Mouse (Mus musculus) limb, embryonic 13.5 days (tissue): ENCODE measurements at regions not wholly inside any gene's neighbourhood (a gene's known extent, or its start where the extent isn't known, plus 50 kb on each side); places are given as distances from the start of the nearest gene placed in this dataset.
A peak's percentile ranks its signal among the peaks of the same experiment; 100 is the strongest.

ENCODE experiments used
- ATAC-seq: fragments of 200-750 bp; cut with Nextera tagmentation; 2 replicates; pipeline ENCODE4 v1.8.0; 2017; ENCODE audit warnings: low read depth, moderate number of reproducible peaks, moderate TSS enrichment; ENCODE audit not compliant: low FRiP score
- H3K27ac ChIP-seq: fragments of 300-500 bp; sonication (generic); 2 replicates; pipeline ENCODE4 v1.5.1; 2015; ENCODE audit warnings: inconsistent platforms, mild to moderate bottlenecking, moderate library complexity
- H3K27me3 ChIP-seq: fragments of 300-500 bp; sonication (generic); 2 replicates; pipeline ENCODE4 v1.6.1; 2015; ENCODE audit warnings: mild to moderate bottlenecking, inconsistent platforms
- H3K36me3 ChIP-seq: fragments of 300-500 bp; sonication (generic); 2 replicates; pipeline ENCODE4 v1.6.1; 2015; ENCODE audit warnings: inconsistent platforms, mild to moderate bottlenecking, moderate library complexity
- H3K4me1 ChIP-seq: fragments of 300-500 bp; sonication (generic); 2 replicates; pipeline ENCODE4 v1.6.1; 2015; ENCODE audit warnings: inconsistent platforms
- H3K4me2 ChIP-seq: fragments of 300-500 bp; sonication (generic); replicated peaks from 2 replicates; pipeline ENCODE4 v1.6.1; 2015; ENCODE audit warnings: inconsistent platforms, mild to moderate bottlenecking, moderate library complexity
- H3K4me3 ChIP-seq: fragments of 300-500 bp; sonication (generic); 2 replicates; pipeline ENCODE4 v1.5.1; 2015; ENCODE audit warnings: moderate library complexity, mild to moderate bottlenecking, inconsistent platforms
- H3K9ac ChIP-seq: fragments of 300-500 bp; sonication (generic); 2 replicates; pipeline ENCODE4 v1.6.1; 2015; ENCODE audit warnings: mild to moderate bottlenecking, inconsistent platforms
- H3K9me3 ChIP-seq: fragments of 300-500 bp; sonication (generic); 2 replicates; pipeline ENCODE4 v1.6.1; 2016; ENCODE audit warnings: inconsistent platforms
- WGBS: fragments of 180-500 bp; shearing (Covaris S2); methylation state at CpG from one replicate; pipeline ENCODE4 v1.1.7; 2015; 5-methylcytosine and 5-hydroxymethylcytosine counted together

GRCm38 (mm10) chr5:64625841-64626298 is 177.3 kb upstream of the Klf3 start:
- Histone ChIP-seq H3K9ac (no peak overlapping the region), H3K4me1 (peaks cover 36% of the 10 kb centered on the region), H3K27me3 (no peaks in the 10 kb centered on the region), H3K36me3 (no peaks in the 10 kb centered on the region), H3K27ac (no peak overlapping the region; the same call in 1 of the 2 replicates), H3K4me3 (no peak overlapping the region), H3K9me3 (no peaks in the 10 kb centered on the region), H3K4me2 (no peak overlapping the region)
- WGBS = 31% methylated on average over 6 of the region's 6 CpGs
- no peak for ATAC-seq

DNA sequence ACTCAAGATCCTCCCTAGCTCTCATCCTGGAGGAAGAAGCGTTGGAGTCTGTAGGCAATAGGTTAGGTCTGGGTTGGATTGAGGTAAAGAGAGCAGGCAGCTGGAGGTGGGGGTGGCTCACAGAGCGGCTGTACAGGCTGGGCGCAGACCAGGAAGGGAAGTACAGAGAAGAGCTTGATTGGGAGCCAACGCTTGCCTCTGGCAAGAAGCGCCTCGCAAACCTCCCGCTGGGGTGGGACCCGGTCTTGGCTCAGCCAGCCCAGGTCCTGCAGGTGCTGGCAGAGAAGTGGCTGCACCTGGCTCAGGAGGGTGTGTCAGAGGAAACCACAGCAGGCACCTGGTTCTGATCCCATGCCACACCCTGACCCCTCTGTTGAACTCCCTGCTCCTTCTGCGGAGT is 176.8 kb upstream of the Klf3 start:
- ATAC-seq = peak; percentile 48; the same call in 1 of the 2 replicates
- Histone ChIP-seq H3K27ac (no peak overlapping the region; the same call in 1 of the 2 replicates), H3K27me3 (no peaks in the 10 kb centered on the region), H3K4me3 (no peak overlapping the region), H3K36me3 (no peaks in the 10 kb centered on the region), H3K4me1 (peaks cover 36% of the 10 kb centered on the region), H3K9me3 (no peaks in the 10 kb centered on the region), H3K9ac (no peak overlapping the region), H3K4me2 (0 out of 2 replicates have a peak overlapping the region, but pooled peaks have one; percentile 25)
- WGBS = 24% methylated on average over 9 of the region's 9 CpGs

- Histone ChIP-seq H3K4me1 (peaks cover 12% of the 10 kb centered on the region), H3K9ac (no peak overlapping the region), H3K9me3 (no peaks in the 10 kb centered on the region), H3K4me2 (no peak overlapping the region), H3K4me3 (no peak overlapping the region), H3K27ac (no peak overlapping the region), H3K27me3 (no peaks in the 10 kb centered on the region), H3K36me3 (no peaks in the 10 kb centered on the region)
- 88% methylated on average over 2 of the region's 2 CpGs for WGBS
- 0 out of 2 replicates have a peak, but pooled peaks have one; percentile 34 for ATAC-seq
Observed at GRCm38 (mm10) chr5:64630582-64630981, 172.6 kb upstream of the Klf3 start.

DNA sequence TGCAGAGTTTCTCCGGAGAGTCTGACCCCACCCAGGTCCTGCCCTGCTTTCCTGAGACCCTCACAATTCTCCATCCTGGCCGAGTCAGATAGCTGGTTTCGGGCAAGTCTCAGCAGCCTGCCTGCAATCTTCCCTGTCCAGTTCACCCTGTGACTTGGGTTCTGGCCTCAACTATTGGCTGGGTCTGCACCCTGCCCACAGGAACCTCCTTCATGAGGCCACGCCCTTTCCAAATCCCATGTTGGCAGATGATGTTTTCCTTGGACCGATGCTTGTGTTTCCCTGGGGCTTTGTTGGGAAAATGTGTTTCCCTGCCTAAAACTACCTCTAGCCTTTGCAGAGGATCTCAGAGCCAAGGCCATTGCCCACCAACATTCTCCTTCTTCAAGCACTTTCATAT is 171.0 kb upstream of the Klf3 start:
- WGBS = 89% methylated on average over 5 of the region's 5 CpGs
- no peak overlapping the region for H3K4me3 ChIP-seq
- H3K36me3 ChIP-seq = no peaks in the 10 kb centered on the region
- H3K27me3 ChIP-seq = no peaks in the 10 kb centered on the region
- H3K27ac ChIP-seq = no peak overlapping the region
- no peak overlapping the region for H3K9ac ChIP-seq
- H3K9me3 ChIP-seq = no peaks in the 10 kb centered on the region
- no peak overlapping the region for H3K4me2 ChIP-seq
- no peaks in the 10 kb centered on the region for H3K4me1 ChIP-seq
- no peak for ATAC-seq

DNA sequence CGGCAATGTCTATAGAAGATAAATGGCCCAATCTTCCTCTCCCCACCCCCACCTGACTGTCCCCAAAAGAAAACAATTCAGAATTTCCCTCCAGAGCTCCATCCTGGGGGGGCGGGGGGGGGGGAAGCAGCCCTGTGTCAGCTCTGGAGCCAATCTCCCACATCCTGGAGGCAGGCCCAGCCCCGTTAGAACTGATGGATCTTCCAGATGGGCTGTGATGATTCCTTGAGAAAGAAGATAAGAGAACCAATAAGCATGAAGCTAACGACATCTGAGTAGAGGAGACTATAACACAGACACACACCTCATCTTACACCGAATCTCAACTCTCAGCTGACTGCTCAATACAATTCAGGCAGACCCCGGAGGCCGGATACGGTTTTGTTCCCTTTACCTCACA is 169.2 kb upstream of the Klf3 start:
- Histone ChIP-seq H3K9ac (no peak overlapping the region), H3K4me1 (no peaks in the 10 kb centered on the region), H3K9me3 (no peaks in the 10 kb centered on the region; the same call in 1 of the 2 replicates), H3K27ac (no peak overlapping the region), H3K4me2 (no peak overlapping the region), H3K36me3 (no peaks in the 10 kb centered on the region), H3K4me3 (no peak overlapping the region), H3K27me3 (no peaks in the 10 kb centered on the region)
- ATAC-seq = peak; percentile 32; the same call in 1 of the 2 replicates
- WGBS = 54% methylated on average over 8 of the region's 8 CpGs

DNA sequence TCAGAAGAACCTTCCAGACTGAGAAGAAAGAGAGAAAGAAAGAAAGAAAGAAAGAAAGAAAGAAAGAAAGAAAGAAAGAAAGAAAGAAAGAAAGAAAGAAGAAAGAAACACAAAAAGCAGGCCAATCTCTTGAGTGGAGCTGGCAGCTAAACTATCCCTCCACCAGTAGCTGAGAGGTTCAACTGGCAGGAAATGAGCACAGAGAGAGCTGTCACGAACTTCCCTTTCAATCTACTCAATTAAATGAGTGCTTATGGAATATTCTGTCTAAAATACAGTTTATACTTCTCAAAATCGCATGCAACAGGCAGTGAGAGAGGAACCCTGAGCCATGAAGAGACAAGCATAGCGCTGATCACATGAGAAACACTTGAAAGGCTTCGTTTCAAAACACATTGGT is 168.5 kb upstream of the Klf3 start:
- no peaks in the 10 kb centered on the region for H3K36me3 ChIP-seq
- 76% methylated on average over 4 of the region's 4 CpGs for WGBS
- no peak overlapping the region for H3K27ac ChIP-seq
- no peaks in the 10 kb centered on the region for H3K4me1 ChIP-seq
- no peak overlapping the region for H3K4me2 ChIP-seq
- H3K4me3 ChIP-seq = no peak overlapping the region
- H3K9me3 ChIP-seq = no peaks in the 10 kb centered on the region; the same call in 1 of the 2 replicates
- H3K27me3 ChIP-seq = no peaks in the 10 kb centered on the region
- no peak for ATAC-seq
- no peak overlapping the region for H3K9ac ChIP-seq

DNA sequence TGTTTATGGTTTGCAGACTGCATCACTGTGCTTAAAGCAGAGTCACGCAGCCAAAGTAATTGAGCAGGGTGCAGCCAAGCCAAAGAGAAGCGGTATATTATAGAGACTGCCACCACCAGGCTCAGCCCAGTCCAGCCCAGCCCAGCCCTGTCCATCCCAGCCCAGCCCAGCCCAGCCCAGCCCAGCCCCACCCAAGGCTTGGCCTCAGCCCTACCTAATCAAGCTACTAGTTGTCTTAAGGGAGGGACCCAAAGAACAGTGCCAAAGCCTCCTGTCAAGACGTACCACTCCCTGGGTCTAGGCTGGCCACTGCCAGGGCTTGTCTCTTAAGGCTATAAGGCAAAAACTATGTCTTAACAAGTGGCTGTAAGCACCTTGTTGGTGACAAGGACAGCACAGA is 166.9 kb upstream of the Klf3 start:
- Histone ChIP-seq H3K9me3 (no peaks in the 10 kb centered on the region; the same call in 1 of the 2 replicates), H3K4me3 (no peak overlapping the region), H3K36me3 (no peaks in the 10 kb centered on the region), H3K4me2 (no peak overlapping the region), H3K9ac (no peak overlapping the region), H3K27ac (no peak overlapping the region), H3K27me3 (no peaks in the 10 kb centered on the region), H3K4me1 (no peaks in the 10 kb centered on the region)
- ATAC-seq = no peak
- WGBS = 92% methylated on average over 3 of the region's 3 CpGs

DNA sequence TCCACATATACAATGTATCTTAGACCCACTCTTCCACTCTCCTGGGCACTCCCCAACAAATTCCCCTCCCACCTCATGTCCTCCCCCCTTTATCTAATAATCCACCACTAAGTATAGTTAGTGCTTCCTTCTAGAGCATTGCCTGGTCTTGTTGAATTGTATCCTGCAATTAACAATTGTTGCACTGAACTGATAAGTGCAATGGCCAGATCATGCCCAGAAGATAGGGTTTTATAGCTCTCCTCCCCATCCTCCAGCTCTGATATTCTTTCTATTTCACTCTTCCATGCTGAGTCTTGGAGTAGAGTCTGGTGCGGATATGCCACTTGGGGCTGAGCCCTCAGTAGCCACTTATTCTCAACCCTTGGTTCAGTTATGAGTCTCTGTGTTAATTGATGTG is 159.6 kb upstream of the Klf3 start:
- Histone ChIP-seq H3K27me3 (no peaks in the 10 kb centered on the region), H3K36me3 (no peaks in the 10 kb centered on the region), H3K27ac (no peak overlapping the region), H3K4me1 (peaks cover 14% of the 10 kb centered on the region), H3K4me2 (no peak overlapping the region), H3K9me3 (peaks cover 8% of the 10 kb centered on the region; the same call in 1 of the 2 replicates), H3K9ac (no peak overlapping the region), H3K4me3 (no peak overlapping the region)
- 97% methylated on average over 1 of the region's 1 CpGs for WGBS
- ATAC-seq = no peak

GRCm38 (mm10) chr5:64647417-64648125 is 155.6 kb upstream of the Klf3 start:
- Histone ChIP-seq H3K9ac (peak overlapping the region; percentile 50; the same call in 1 of the 2 replicates), H3K4me3 (peak overlapping the region; percentile 31), H3K36me3 (no peaks in the 10 kb centered on the region), H3K4me1 (peaks cover 22% of the 10 kb centered on the region), H3K27me3 (no peaks in the 10 kb centered on the region), H3K9me3 (peaks cover 8% of the 10 kb centered on the region; the same call in 1 of the 2 replicates), H3K27ac (no peak overlapping the region), H3K4me2 (peak overlapping the region; percentile 60)
- 3% methylated on average over 18 of the region's 18 CpGs for WGBS
- peak; percentile 58 for ATAC-seq

- peaks cover 8% of the 10 kb centered on the region; the same call in 1 of the 2 replicates for H3K9me3 ChIP-seq
- peak overlapping the region; percentile 90 for H3K27ac ChIP-seq
- H3K4me3 ChIP-seq = no peak overlapping the region
- H3K36me3 ChIP-seq = no peaks in the 10 kb centered on the region
- H3K4me1 ChIP-seq = peaks cover 22% of the 10 kb centered on the region
- WGBS = 21% methylated on average over 8 of the region's 8 CpGs
- H3K9ac ChIP-seq = 0 out of 2 replicates have a peak overlapping the region, but pooled peaks have one; percentile 39
- ATAC-seq = peak; percentile 62; the same call in 1 of the 2 replicates
- no peaks in the 10 kb centered on the region for H3K27me3 ChIP-seq
- H3K4me2 ChIP-seq = peak overlapping the region; percentile 39
Observed at GRCm38 (mm10) chr5:64648492-64648891, 154.7 kb upstream of the Klf3 start.

- H3K9me3 ChIP-seq = no peaks in the 10 kb centered on the region
- H3K4me1 ChIP-seq = peaks cover 28% of the 10 kb centered on the region
- H3K36me3 ChIP-seq = no peaks in the 10 kb centered on the region
- H3K9ac ChIP-seq = no peak overlapping the region
- H3K27me3 ChIP-seq = no peaks in the 10 kb centered on the region
- no peak overlapping the region for H3K27ac ChIP-seq
- WGBS = 78% methylated on average over 3 of the region's 3 CpGs
- ATAC-seq = no peak
- H3K4me2 ChIP-seq = no peak overlapping the region
- no peak overlapping the region for H3K4me3 ChIP-seq
Observed at GRCm38 (mm10) chr5:64651407-64651806, 151.8 kb upstream of the Klf3 start.

DNA sequence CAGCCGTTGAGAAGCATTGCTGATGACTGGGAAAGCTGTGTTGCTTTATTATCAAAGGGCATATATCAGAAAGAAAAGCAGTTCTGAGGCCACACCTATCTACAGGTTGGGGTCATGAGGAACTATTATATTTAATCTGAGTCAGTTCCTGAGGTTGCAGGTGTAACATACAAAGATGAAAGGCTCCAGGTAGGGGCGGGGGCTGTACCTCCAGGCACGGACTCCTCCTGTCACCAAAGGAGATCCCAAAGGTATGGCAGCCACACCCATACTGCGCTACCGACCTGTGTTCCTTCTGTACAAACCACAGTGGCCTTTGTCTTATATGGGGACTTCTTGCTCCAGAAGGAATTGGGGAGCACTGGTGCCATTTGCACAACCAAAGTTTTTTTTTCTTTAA is 149.4 kb upstream of the Klf3 start:
- peaks cover 12% of the 10 kb centered on the region for H3K4me1 ChIP-seq
- H3K9me3 ChIP-seq = no peaks in the 10 kb centered on the region
- no peak overlapping the region for H3K9ac ChIP-seq
- H3K36me3 ChIP-seq = no peaks in the 10 kb centered on the region
- H3K27ac ChIP-seq = no peak overlapping the region
- no peak overlapping the region for H3K4me3 ChIP-seq
- no peaks in the 10 kb centered on the region for H3K27me3 ChIP-seq
- 85% methylated on average over 5 of the region's 5 CpGs for WGBS
- no peak for ATAC-seq
- no peak overlapping the region for H3K4me2 ChIP-seq
